Comparison of ENCODE assay signal across 8 mouse cellular contexts in genomic region chr7:4151241-4151640, GRCm38 (mm10). TPM values are rescaled to one million over a fixed set of nuclear protein-coding genes. Genes with fewer than 3 reads are reported as not detected.
A peak's percentile ranks its signal among the peaks of the same experiment; 100 is the strongest.
DNase-seq lines count a peak whose midpoint lies in the region; ATAC-seq lines count a peak whose summit lies in the region.

No protein-coding gene starts in this region.

- H3K4me2 ChIP-seq in limb, embryonic 12.5 days = 0 out of 2 replicates have a peak overlapping the region, but pooled peaks have one; percentile 88
- H3K4me2 ChIP-seq in hindbrain, embryonic 12.5 days (replicated peaks) = peak overlapping the region; percentile 80
- H3K4me2 ChIP-seq in midbrain, embryonic 16.5 days (ENCODE audit: low read length) = peak overlapping the region; percentile 100

- H3K9me3 ChIP-seq in limb, embryonic 12.5 days = no peaks in the 10 kb centered on the region
- H3K9me3 ChIP-seq in limb, embryonic 10.5 days (replicated peaks) = no peaks in the 10 kb centered on the region
- H3K9me3 ChIP-seq in hindbrain, embryonic 12.5 days (replicated peaks) = no peaks in the 10 kb centered on the region
- H3K9me3 ChIP-seq in midbrain, embryonic 16.5 days (replicated peaks; ENCODE audit: control insufficient read depth, low read length, poor library complexity, severe bottlenecking) = no peaks in the 10 kb centered on the region

- H3K9ac ChIP-seq in limb, embryonic 12.5 days (replicated peaks) = no peak overlapping the region
- no peak overlapping the region for H3K9ac ChIP-seq in hindbrain, embryonic 12.5 days
- peak overlapping the region; percentile 54; the same call in 1 of the 2 replicates for H3K9ac ChIP-seq in midbrain, embryonic 16.5 days (ENCODE audit: low read depth, low read length)

- peaks cover 30% of the 10 kb centered on the region for H3K27me3 ChIP-seq in limb, embryonic 12.5 days
- peaks cover 41% of the 10 kb centered on the region for H3K27me3 ChIP-seq in limb, embryonic 10.5 days (ENCODE audit: low read depth, poor library complexity, severe bottlenecking)
- peaks cover 26% of the 10 kb centered on the region for H3K27me3 ChIP-seq in hindbrain, embryonic 12.5 days
- H3K27me3 ChIP-seq in midbrain, embryonic 16.5 days (ENCODE audit: control insufficient read depth, insufficient read depth, low read depth, low read length) = peaks cover 10% of the 10 kb centered on the region

- peaks cover 22% of the 10 kb centered on the region for H3K4me1 ChIP-seq in limb, embryonic 12.5 days (replicated peaks)
- H3K4me1 ChIP-seq in limb, embryonic 10.5 days = peaks cover 26% of the 10 kb centered on the region
- peaks cover 31% of the 10 kb centered on the region for H3K4me1 ChIP-seq in hindbrain, embryonic 12.5 days
- peaks cover 25% of the 10 kb centered on the region for H3K4me1 ChIP-seq in midbrain, embryonic 16.5 days (ENCODE audit: control insufficient read depth, insufficient read depth, low read length)

- WGBS in limb, embryonic 12.5 days = 17% methylated on average over 22 of the region's 22 CpGs
- 14% methylated on average over 22 of the region's 22 CpGs for WGBS in limb, embryonic 10.5 days
- 19% methylated on average over 22 of the region's 22 CpGs for WGBS in hindbrain, embryonic 12.5 days
- 14% methylated on average over 22 of the region's 22 CpGs for WGBS in midbrain, embryonic 16.5 days

- no peak for ATAC-seq in limb, embryonic 12.5 days (ENCODE audit: insufficient number of reproducible peaks, insufficient read depth, low FRiP score, low TSS enrichment, low read depth)
- no peak for ATAC-seq in hindbrain, embryonic 12.5 days (ENCODE audit: low FRiP score)
- 0 out of 2 replicates have a peak, but pooled peaks have one; percentile 5 for ATAC-seq in midbrain, embryonic 16.5 days
- no peak for ATAC-seq in megakaryocyte progenitor cell, adult 5-6 weeks (replicated peaks; ENCODE audit: poor library complexity)

- H3K4me3 ChIP-seq in limb, embryonic 12.5 days (replicated peaks) = no peak overlapping the region
- H3K4me3 ChIP-seq in limb, embryonic 10.5 days = no peak overlapping the region
- H3K4me3 ChIP-seq in hindbrain, embryonic 12.5 days = peak overlapping the region; percentile 20
- peak overlapping the region; percentile 82 for H3K4me3 ChIP-seq in midbrain, embryonic 16.5 days (ENCODE audit: low read depth, low read length)

- DNase-seq in adrenal gland, adult 8-10 months = peak; percentile 45
- DNase-seq in adrenal gland, postnatal 4 days (ENCODE audit: low spot score in 2 of 2) = no peak
- DNase-seq in limb, embryonic 10.5 days (ENCODE audit: low spot score) = no peak
- no peak for DNase-seq in c-Kit-positive CD71-positive TER-119-positive erythroid progenitor cells, embryonic 14.5 days (ENCODE audit: low spot score)

- H3K27ac ChIP-seq in limb, embryonic 12.5 days = no peak overlapping the region
- H3K27ac ChIP-seq in limb, embryonic 10.5 days = no peak overlapping the region
- no peak overlapping the region for H3K27ac ChIP-seq in hindbrain, embryonic 12.5 days
- no peak overlapping the region for H3K27ac ChIP-seq in midbrain, embryonic 16.5 days (ENCODE audit: low read length)

- H3K36me3 ChIP-seq in limb, embryonic 12.5 days = peaks cover 28% of the 10 kb centered on the region
- H3K36me3 ChIP-seq in limb, embryonic 10.5 days = peaks cover 30% of the 10 kb centered on the region
- H3K36me3 ChIP-seq in hindbrain, embryonic 12.5 days = peaks cover 23% of the 10 kb centered on the region
- peaks cover 8% of the 10 kb centered on the region for H3K36me3 ChIP-seq in midbrain, embryonic 16.5 days (ENCODE audit: control insufficient read depth, insufficient read depth, low read length)

RNA-seq across cellular contexts. Expression of gene Leng9, which starts 1.1 kb away (rescaled TPM):
- 10 to 100 TPM in 3 of 4 experiments, 1 to 10 TPM in 1; 9.7 to 13.0 (median 11.5) TPM for total RNA-seq in adrenal gland, adult 8-10 months (2022)
- total RNA-seq in adrenal gland, postnatal 4 days (2021) = 1 to 10 TPM; 8.2 to 9.3 TPM
- polyA plus RNA-seq in limb, embryonic 12.5 days (2016; fragmentation: Nextera tagmentation; extraction: Ambion mirVana) = 2.3 and 3.2 TPM in 2 replicates
- polyA plus RNA-seq in limb, embryonic 10.5 days (2016; fragmentation: Nextera tagmentation; extraction: Ambion mirVana) = 1.2 and 2.0 TPM in 2 replicates
- polyA plus RNA-seq in hindbrain, embryonic 12.5 days (2016; fragmentation: Nextera tagmentation; extraction: Ambion mirVana) = 3.6 and 4.3 TPM in 2 replicates
- 4.9 and 5.3 TPM in 2 replicates for polyA plus RNA-seq in midbrain, embryonic 16.5 days (2015; fragmentation: Nextera tagmentation; extraction: Ambion mirVana)
- 0.72 and 1.5 TPM in 2 replicates for total RNA-seq in megakaryocyte progenitor cell, adult 5-6 weeks (2015)
- 2.2 and 2.9 TPM in 2 replicates for total RNA-seq in megakaryocyte progenitor cell, adult 5-6 weeks (2017)

RNA-seq across cellular contexts. Expression of gene Cdc42ep5, which starts 13.4 kb away (rescaled TPM):
- total RNA-seq in adrenal gland, adult 8-10 months (2022) = 10 to 100 TPM; 26.9 to 41.0 (median 37.1) TPM
- total RNA-seq in adrenal gland, postnatal 4 days (2021) = 10 to 100 TPM; 51.6 to 53.5 TPM
- polyA plus RNA-seq in limb, embryonic 12.5 days (2016; fragmentation: Nextera tagmentation; extraction: Ambion mirVana) = 40.3 and 47.9 TPM in 2 replicates
- 23.5 and 32.3 TPM in 2 replicates for polyA plus RNA-seq in limb, embryonic 10.5 days (2016; fragmentation: Nextera tagmentation; extraction: Ambion mirVana)
- polyA plus RNA-seq in hindbrain, embryonic 12.5 days (2016; fragmentation: Nextera tagmentation; extraction: Ambion mirVana) = 24.2 and 25.7 TPM in 2 replicates
- polyA plus RNA-seq in midbrain, embryonic 16.5 days (2015; fragmentation: Nextera tagmentation; extraction: Ambion mirVana) = 4.7 and 5.1 TPM in 2 replicates
- total RNA-seq in megakaryocyte progenitor cell, adult 5-6 weeks (2015) = not detected in 2 replicates
- total RNA-seq in megakaryocyte progenitor cell, adult 5-6 weeks (2017) = not detected in 2 replicates

RNA-seq across cellular contexts. Expression of gene Leng8, which starts 14.4 kb away (rescaled TPM):
- 100 to 1,000 TPM in 3 of 4 experiments, 10 to 100 TPM in 1; 83.9 to 238 (median 155) TPM for total RNA-seq in adrenal gland, adult 8-10 months (2022)
- 100 to 1,000 TPM; 209 to 212 TPM for total RNA-seq in adrenal gland, postnatal 4 days (2021)
- 62.2 and 80.5 TPM in 2 replicates for polyA plus RNA-seq in limb, embryonic 12.5 days (2016; fragmentation: Nextera tagmentation; extraction: Ambion mirVana)
- polyA plus RNA-seq in limb, embryonic 10.5 days (2016; fragmentation: Nextera tagmentation; extraction: Ambion mirVana) = 61.7 and 75.9 TPM in 2 replicates
- polyA plus RNA-seq in hindbrain, embryonic 12.5 days (2016; fragmentation: Nextera tagmentation; extraction: Ambion mirVana) = 115 and 118 TPM in 2 replicates
- 81.8 and 83.3 TPM in 2 replicates for polyA plus RNA-seq in midbrain, embryonic 16.5 days (2015; fragmentation: Nextera tagmentation; extraction: Ambion mirVana)
- 23.2 and 36.4 TPM in 2 replicates for total RNA-seq in megakaryocyte progenitor cell, adult 5-6 weeks (2015)
- 19.5 and 24.1 TPM in 2 replicates for total RNA-seq in megakaryocyte progenitor cell, adult 5-6 weeks (2017)

RNA-seq across cellular contexts. Expression of gene Ttyh1, which starts 32.0 kb away (rescaled TPM):
- total RNA-seq in adrenal gland, adult 8-10 months (2022) = 1 to 10 TPM in 3 of 4 experiments, under 1 TPM in 1; 0.80 to 2.0 (median 1.6) TPM
- 10 to 100 TPM; 13.7 to 19.0 TPM for total RNA-seq in adrenal gland, postnatal 4 days (2021)
- 1.6 and 1.9 TPM in 2 replicates for polyA plus RNA-seq in limb, embryonic 12.5 days (2016; fragmentation: Nextera tagmentation; extraction: Ambion mirVana)
- polyA plus RNA-seq in limb, embryonic 10.5 days (2016; fragmentation: Nextera tagmentation; extraction: Ambion mirVana) = 0.79 and 1.2 TPM in 2 replicates
- 108 and 110 TPM in 2 replicates for polyA plus RNA-seq in hindbrain, embryonic 12.5 days (2016; fragmentation: Nextera tagmentation; extraction: Ambion mirVana)
- 122 and 158 TPM in 2 replicates for polyA plus RNA-seq in midbrain, embryonic 16.5 days (2015; fragmentation: Nextera tagmentation; extraction: Ambion mirVana)
- total RNA-seq in megakaryocyte progenitor cell, adult 5-6 weeks (2015) = 0.12 and 0.39 TPM in 2 replicates
- 0.17 TPM in 1 of 2 replicates, not detected in the other for total RNA-seq in megakaryocyte progenitor cell, adult 5-6 weeks (2017)

Comparison
In these comparisons a context has a peak if more than half of its experiments do, and no peak if none do; other contexts are left out.
1. H3K4me3 ChIP-seq: peak in hindbrain, embryonic 12.5 days (single experiment) and midbrain, embryonic 16.5 days (single experiment); none in limb, embryonic 12.5 days (single experiment) and limb, embryonic 10.5 days (single experiment).
2. Peak in every context shown above with its lines, with median percentiles within 50 percentile points of each other: H3K4me2 ChIP-seq.